Mouse (Mus musculus): ENCODE measurements around the gene 6030458C11Rik.

Gene 6030458C11Rik

GRCm38 (mm10) chr15:12760747-12761146 is 63.7 kb downstream of the 6030458C11Rik start:
- DNase-seq (ENCODE audit: low read depth) = no peak

DNA sequence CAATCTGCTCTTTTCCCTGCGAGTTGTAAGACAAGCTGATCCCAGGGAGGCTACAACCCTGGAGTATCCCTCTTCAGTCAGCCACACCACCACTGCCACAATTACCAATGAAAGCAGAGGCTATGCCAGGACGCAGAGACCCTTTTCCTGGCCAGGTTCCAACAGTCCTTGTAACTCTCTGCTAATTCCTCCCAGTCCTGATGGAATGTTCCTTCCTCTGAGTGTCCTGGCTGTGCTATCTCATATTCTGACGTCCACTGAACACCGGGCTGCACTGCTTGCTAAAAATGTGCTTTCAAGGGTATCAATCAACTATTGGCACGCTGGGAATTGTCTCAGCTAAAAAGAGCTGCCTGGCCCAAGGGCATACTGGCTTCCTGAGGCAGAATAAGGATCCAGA is 66.0 kb downstream of the 6030458C11Rik start:
- DNase-seq (ENCODE audit: low read depth) = no peak
